Mouse (Mus musculus) erythroid progenitor cell, adult 5-6 weeks (primary cell): ENCODE results near the gene Ttc39b. TPM values are rescaled to one million over a fixed set of nuclear protein-coding genes. Genes with fewer than 3 reads are reported as not detected.

Source experiments
- ATAC-seq: replicated peaks from 2 replicates; pipeline ENCODE4 v1.8.0; 2016; ENCODE audit warnings: moderate number of reproducible peaks, mild to moderate bottlenecking, moderate TSS enrichment, inconsistent platforms; ENCODE audit not compliant: poor library complexity, low FRiP score, severe bottlenecking
- total RNA-seq, 2 experiments: library from RNA; stranded (forward) in 1 of 2; stranded (reverse) in 1 of 2; fragments of 150-400 nt in 1 of 2; fragments of 186-747, 209-891 nt in 1 of 2; gene quantifications; 2 replicates each; pipeline versions ENCODE4 v1.2.3 to v1.2.4; 2015 to 2017; ENCODE audit warnings: low replicate concordance in 2 of 2

Ttc39b gene
- total RNA-seq, 2 experiments from 2014 or later, result 0.84 to 1.4 TPM

- ATAC-seq, result no peak
Observed at GRCm38 (mm10) chr4:83283973-83284767, 39.9 kb downstream of the Ttc39b start.

GRCm38 (mm10) chr4:83282424-83282823 lies 41.6 kb downstream of the Ttc39b start:
- no peak for ATAC-seq

GRCm38 (mm10) chr4:83279236-83279635 lies 44.8 kb downstream of the Ttc39b start:
- ATAC-seq, result no peak

GRCm38 (mm10) chr4:83274241-83274640 lies 49.8 kb downstream of the Ttc39b start:
- ATAC-seq, result no peak

GRCm38 (mm10) chr4:83273616-83274050 lies 50.4 kb downstream of the Ttc39b start:
- no peak for ATAC-seq

GRCm38 (mm10) chr4:83272917-83273615 lies 51.0 kb downstream of the Ttc39b start:
- no peak for ATAC-seq

- no peak for ATAC-seq
Observed at GRCm38 (mm10) chr4:83270481-83270880, 53.6 kb downstream of the Ttc39b start.

- ATAC-seq, result no peak
Observed at GRCm38 (mm10) chr4:83269614-83270013, 54.4 kb downstream of the Ttc39b start.

GRCm38 (mm10) chr4:83265926-83266692 lies 57.9 kb downstream of the Ttc39b start:
- no peak for ATAC-seq

GRCm38 (mm10) chr4:83264832-83265231 lies 59.2 kb downstream of the Ttc39b start:
- no peak for ATAC-seq

GRCm38 (mm10) chr4:83261998-83262397 lies 62.1 kb downstream of the Ttc39b start:
- ATAC-seq, result 0 out of 2 replicates have a peak, but pooled peaks have one; percentile 52

GRCm38 (mm10) chr4:83259690-83260089 lies 64.4 kb downstream of the Ttc39b start:
- no peak for ATAC-seq

GRCm38 (mm10) chr4:83258273-83258672 lies 65.8 kb downstream of the Ttc39b start:
- no peak for ATAC-seq

- no peak for ATAC-seq
Observed at GRCm38 (mm10) chr4:83257279-83258260, 66.5 kb downstream of the Ttc39b start.

GRCm38 (mm10) chr4:83256779-83257178 lies 67.3 kb downstream of the Ttc39b start:
- no peak for ATAC-seq

GRCm38 (mm10) chr4:83254941-83255340 lies 69.1 kb downstream of the Ttc39b start:
- no peak for ATAC-seq

GRCm38 (mm10) chr4:83253679-83254078 lies 70.4 kb downstream of the Ttc39b start:
- no peak for ATAC-seq

- no peak for ATAC-seq
Observed at GRCm38 (mm10) chr4:83243706-83244105, 80.3 kb downstream of the Ttc39b start.

- no peak for ATAC-seq
Observed at GRCm38 (mm10) chr4:83241630-83242029, 82.4 kb downstream of the Ttc39b start.
